Mouse (Mus musculus) regulatory T cell (primary cell): ENCODE data around the gene Hist1h2bq.
"Not testable (repeated sequence)": the region's sequence is repeated elsewhere in the genome, so short reads cannot be mapped to it uniquely, and the experiment has no call there.

Source experiments
- in situ Hi-C: fragments of 300-600 bp; cut with MboI, MseI; formaldehyde crosslinking; loops from one replicate; pipeline ENCODE4 v1.15.1; 2025; ENCODE audit warnings: high pct_unique_total_duplicates

Hist1h2bq gene

GRCm38 (mm10) chr13:21810073-21810472 is at the start of gene Hist1h2bq, which contains the start of gene Hist1h2ao:
Hist1h2bq (minus strand) TSS chr13:21810197.
Hist1h2ao (plus strand) TSS chr13:21810465.
- in situ Hi-C loops: loop anchor here (25.0 kb wide), 1 partner anchor 1752 kb away; the partner anchor contains the start of genes Hist1h1d, Hist1h2ad, Hist1h2ae and Hist1h2bf

DNA sequence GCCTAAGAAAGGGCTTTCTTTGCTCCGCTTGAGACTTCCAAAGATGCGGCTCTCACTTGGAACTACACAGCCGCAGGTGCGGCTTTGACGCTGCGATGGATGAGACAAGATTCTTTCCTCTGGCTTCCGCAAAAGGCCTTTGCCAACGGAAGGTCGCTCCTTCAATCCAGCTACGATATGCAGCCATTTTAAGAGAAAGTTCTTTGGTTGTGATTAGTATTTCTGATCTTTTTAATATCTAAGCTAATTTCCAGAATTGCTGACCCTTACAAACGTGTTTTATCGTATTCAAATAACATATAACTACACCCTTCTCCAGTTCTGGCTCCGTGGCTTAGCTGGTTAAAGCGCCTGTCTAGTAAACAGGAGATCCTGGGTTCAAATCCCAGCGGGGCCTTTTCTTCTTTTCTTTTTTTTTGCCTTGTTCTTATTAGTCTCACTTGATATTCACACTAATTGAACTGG is 45.7 kb upstream of the Hist1h2bq start:
- in situ Hi-C loops: loop anchor here (25.0 kb wide), 1 partner anchor 1432 kb away; no protein-coding TSS in a partner anchor

DNA sequence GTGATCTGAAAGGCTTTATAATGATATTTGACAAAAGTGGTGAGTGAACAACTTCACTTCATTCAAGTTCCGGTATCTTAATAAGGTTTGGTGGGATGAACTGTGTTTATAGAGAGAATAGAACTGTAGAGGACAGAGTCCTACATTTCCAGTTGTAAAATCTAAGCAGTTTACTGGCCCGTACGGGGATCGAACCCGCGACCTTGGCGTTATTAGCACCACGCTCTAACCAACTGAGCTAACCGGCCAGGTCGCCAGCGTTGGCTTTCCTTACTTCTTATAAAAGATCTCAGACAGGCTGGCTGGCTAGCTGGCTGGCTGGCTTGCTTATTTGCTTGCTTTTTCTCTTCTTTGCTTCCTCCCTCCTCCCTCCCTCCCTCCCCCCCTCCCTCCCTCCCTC is 45.1 kb upstream of the Hist1h2bq start:
- in situ Hi-C loops: loop anchor here (25.0 kb wide), 1 partner anchor 1432 kb away; no protein-coding TSS in a partner anchor

GRCm38 (mm10) chr13:21852215-21852945 is 42.4 kb upstream of the Hist1h2bq start:
- in situ Hi-C loops: loop anchor here (5.0 to 25.0 kb wide), 3 partner anchors 75 to 1435 kb away; no protein-coding TSS in a partner anchor

DNA sequence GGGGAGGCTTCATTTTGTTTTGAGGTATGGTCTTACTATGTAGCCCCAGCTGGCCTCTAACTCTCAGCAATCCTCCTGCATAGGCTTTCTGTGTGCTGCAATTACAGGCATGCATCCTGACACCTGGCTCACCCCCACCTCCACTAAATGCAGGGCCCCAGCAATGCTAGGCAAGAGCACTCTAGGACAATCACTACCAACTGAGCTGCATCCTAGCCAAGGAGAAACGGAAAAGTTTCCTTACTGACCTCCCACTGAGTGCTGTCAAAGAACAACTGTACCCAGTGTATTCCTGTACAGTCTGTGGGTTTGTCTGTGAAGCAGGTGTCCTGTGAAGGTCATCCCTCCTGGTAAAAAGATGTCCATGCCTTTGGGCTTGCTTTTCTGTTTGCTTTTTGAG is 40.7 kb upstream of the Hist1h2bq start:
- in situ Hi-C loops: loop anchor here (5.0 to 25.0 kb wide), 3 partner anchors 77 to 1437 kb away; no protein-coding TSS in a partner anchor

DNA sequence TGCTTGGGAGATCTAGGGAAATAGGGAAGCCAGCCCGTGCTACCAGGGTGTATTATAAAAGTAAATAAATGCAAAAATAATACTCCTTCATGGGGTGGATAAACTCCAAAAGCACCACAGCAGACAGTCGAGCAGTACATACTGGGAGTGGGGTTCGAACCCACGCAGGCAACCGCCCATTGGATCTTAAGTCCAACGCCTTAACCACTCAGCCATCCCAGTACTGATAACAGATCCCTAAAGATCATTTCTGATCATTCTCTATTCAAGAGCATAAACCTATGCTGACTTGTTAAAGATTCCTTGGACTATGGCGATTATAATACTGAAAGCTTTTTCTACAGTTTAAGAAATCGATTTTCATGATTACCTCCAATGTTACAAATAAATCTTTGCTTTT is 37.9 kb upstream of the Hist1h2bq start:
- in situ Hi-C loops: loop anchor here (5.0 kb wide), 1 partner anchor 51 kb away; no protein-coding TSS in a partner anchor

GRCm38 (mm10) chr13:21846356-21846755 is 36.4 kb upstream of the Hist1h2bq start:
- in situ Hi-C loops: loop anchor here (5.0 kb wide), 1 partner anchor 49 kb away; no protein-coding TSS in a partner anchor

- in situ Hi-C loops: not testable (repeated sequence)
These were observed 30.5 kb upstream of the Hist1h2bq start for GRCm38 (mm10) chr13:21840508-21840907.

- in situ Hi-C loops: not testable (repeated sequence)
These were observed 23.5 kb upstream of the Hist1h2bq start, which contains the start of the genes Hist1h2ap and Hist1h2br for GRCm38 (mm10) chr13:21833461-21833860. Hist1h2ap (minus strand) TSS chr13:21833507. Hist1h2br (plus strand) TSS chr13:21833743.

DNA sequence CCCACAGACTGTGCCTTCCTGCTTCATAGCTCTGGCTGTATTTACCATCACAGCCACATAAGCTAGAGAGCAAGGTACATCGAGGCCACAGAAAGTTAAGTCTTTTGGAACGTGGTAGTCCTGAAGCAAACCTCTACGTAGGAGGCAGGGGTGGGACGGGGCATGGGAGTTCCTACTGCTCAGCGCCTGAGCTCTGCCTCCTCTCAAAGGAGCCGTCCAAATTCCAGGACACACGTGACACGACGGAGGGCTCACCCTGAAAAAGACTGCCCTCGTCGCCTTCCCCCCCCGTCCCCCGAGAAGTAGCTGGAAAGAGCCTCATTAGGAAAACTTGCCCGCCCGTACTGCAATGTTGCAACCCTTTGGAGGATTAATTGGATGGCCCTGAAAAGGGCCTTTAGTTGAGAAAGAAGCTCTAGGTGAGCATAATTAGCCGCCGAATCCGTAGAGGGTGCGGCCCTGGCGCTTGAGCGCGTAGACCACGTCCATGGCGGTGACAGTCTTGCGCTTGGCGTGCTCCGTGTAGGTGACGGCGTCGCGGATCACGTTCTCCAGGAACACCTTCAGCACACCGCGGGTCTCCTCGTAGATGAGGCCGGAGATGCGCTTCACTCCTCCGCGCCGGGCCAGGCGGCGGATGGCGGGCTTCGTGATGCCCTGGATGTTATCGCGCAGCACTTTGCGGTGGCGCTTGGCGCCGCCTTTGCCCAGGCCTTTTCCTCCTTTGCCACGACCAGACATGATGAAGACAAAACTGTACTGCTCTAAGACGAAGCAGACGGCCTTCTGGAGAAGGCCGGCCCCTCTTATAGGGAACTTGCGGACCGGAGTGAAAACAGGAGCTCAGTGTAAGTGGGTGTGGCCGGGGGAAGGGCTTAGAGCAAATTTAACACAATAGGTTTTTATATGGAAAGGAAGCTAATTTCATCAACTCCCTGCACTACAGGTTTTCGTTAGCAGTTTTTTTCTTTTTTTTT is 21.7 kb upstream of the Hist1h2bq start, which contains the start of gene Hist1h4n:
Gene Hist1h4n (minus strand): TSS at position 779 of the 977 bp plus-strand sequence.
- in situ Hi-C loops: not testable (repeated sequence)

- in situ Hi-C loops: no loop called here
These were observed 20.3 kb upstream of the Hist1h2bq start for GRCm38 (mm10) chr13:21830344-21830743.

DNA sequence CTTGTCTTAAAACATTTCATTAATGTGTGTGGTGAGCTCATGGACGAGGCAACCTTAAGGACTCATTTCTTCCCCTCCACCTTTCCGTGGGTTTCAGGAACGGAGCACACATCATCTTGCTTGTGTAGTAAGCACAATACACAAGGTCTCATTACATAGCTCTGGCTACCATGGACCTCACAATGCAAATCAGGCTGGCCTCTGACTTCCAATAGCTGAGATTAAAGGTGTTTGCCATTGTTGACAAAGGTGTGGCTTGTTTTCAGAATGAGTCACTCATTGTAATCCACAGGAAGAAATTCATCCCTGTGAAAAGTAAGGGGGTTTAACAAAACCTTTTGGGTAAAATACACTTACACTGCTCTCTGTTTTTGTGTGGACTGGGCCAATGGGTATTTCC is 18.5 kb upstream of the Hist1h2bq start:
- in situ Hi-C loops: loop anchor here (5.0 kb wide), 1 partner anchor 36 kb away; no protein-coding TSS in a partner anchor

- in situ Hi-C loops: loop anchor here (25.0 kb wide), 1 partner anchor 1742 kb away; the partner anchor contains the start of genes Hist1h1d, Hist1h2ad, Hist1h2ae and Hist1h2bf
These were observed 10.3 kb upstream of the Hist1h2bq start for GRCm38 (mm10) chr13:21820082-21820890.

DNA sequence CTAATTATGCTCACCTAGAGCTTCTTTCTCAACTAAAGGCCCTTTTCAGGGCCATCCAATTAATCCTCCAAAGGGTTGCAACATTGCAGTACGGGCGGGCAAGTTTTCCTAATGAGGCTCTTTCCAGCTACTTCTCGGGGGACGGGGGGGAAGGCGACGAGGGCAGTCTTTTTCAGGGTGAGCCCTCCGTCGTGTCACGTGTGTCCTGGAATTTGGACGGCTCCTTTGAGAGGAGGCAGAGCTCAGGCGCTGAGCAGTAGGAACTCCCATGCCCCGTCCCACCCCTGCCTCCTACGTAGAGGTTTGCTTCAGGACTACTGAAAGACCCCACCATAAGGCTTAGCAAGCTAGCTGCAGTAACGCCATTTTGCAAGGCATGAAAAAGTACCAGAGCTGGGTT is 2.1 kb upstream of the Hist1h2bq start:
- in situ Hi-C loops: loop anchor here (25.0 kb wide), 1 partner anchor 1750 kb away; the partner anchor contains the start of genes Hist1h1d, Hist1h2ad, Hist1h2ae and Hist1h2bf

GRCm38 (mm10) chr13:21811539-21811938 is 1.5 kb upstream of the Hist1h2bq start, which contains the start of gene Hist1h4m:
Hist1h4m (plus strand) TSS chr13:21811746.
- in situ Hi-C loops: loop anchor here (25.0 kb wide), 1 partner anchor 1751 kb away; the partner anchor contains the start of genes Hist1h1d, Hist1h2ad, Hist1h2ae and Hist1h2bf

DNA sequence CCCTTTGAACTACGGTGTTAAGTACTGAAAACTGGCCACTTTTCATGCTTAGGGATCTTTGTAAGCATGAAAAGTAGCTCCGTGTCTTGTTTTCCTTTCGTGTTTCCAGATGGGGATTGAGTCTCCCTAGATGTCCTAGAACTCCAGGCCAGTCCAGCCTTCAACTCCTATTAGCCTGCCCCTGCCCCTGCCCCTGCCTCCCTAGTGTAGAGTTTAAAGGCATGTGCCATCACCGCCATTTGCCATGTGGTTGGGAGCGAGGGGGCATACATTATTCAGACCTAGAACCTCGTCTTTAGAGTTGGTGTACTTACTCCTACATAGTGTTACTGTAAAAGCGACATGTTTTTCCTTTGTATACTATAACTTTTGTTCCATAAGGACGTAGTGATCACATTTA is 1.1 kb upstream of the Hist1h2bq start:
- in situ Hi-C loops: loop anchor here (25.0 kb wide), 1 partner anchor 1751 kb away; the partner anchor contains the start of genes Hist1h1d, Hist1h2ad, Hist1h2ae and Hist1h2bf

GRCm38 (mm10) chr13:21803058-21803457 is 6.9 kb downstream of the Hist1h2bq start:
- in situ Hi-C loops: loop anchor here (10.0 to 25.0 kb wide), 2 partner anchors 222 to 1759 kb away; partner anchors contain the start of genes Hist1h1d, Hist1h2ad, Hist1h2ae and Hist1h2bf

- in situ Hi-C loops: loop anchor here (5.0 to 25.0 kb wide), 2 partner anchors 50 to 1940 kb away; partner anchors contain the start of genes Hist1h1c, Hist1h2bb and Hist1h3c
These were observed 12.8 kb downstream of the Hist1h2bq start for GRCm38 (mm10) chr13:21797163-21797562.

DNA sequence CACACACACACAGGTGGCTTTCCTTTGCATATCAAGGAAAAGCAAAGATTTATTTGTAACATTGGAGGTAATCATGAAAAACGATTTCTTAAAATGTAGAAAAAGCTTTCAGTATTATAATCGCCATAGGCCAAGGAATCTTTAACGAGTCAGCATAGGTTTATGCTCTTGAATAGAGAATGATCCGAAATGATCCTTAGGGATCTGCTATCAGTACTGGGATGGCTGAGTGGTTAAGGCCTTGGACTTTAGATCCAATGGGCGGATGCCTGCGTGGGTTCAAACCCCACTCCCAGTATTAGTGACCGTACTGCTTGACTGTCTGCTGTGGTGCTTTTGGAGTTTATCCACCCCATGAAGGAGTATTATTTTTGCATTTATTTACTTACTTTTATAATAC is 14.4 kb downstream of the Hist1h2bq start:
- in situ Hi-C loops: loop anchor here (5.0 to 25.0 kb wide), 2 partner anchors 52 to 1942 kb away; partner anchors contain the start of genes Hist1h1c, Hist1h2bb and Hist1h3c
